Mouse (Mus musculus) midbrain, embryonic 13.5 days (tissue): ENCODE results near the gene Gm10065. TPM values are rescaled to one million over a fixed set of nuclear protein-coding genes. Genes with fewer than 3 reads are reported as not detected.
A peak's percentile ranks its signal among the peaks of the same experiment; 100 is the strongest.
"Not testable (repeated sequence)": the region's sequence is repeated elsewhere in the genome, so short reads cannot be mapped to it uniquely, and the experiment has no call there.

ENCODE experiments used
- ATAC-seq: fragments of 200-750 bp; cut with Nextera tagmentation; 2 replicates; pipeline ENCODE4 v1.8.0; 2017; ENCODE audit warnings: mild to moderate bottlenecking, moderate TSS enrichment, moderate library complexity
- H3K27ac ChIP-seq: fragments of 300-500 bp; sonication (generic); 2 replicates; pipeline ENCODE4 v1.5.1; 2015; ENCODE audit warnings: inconsistent platforms, mild to moderate bottlenecking, moderate library complexity
- H3K27me3 ChIP-seq: fragments of 300-500 bp; sonication (generic); 2 replicates; pipeline ENCODE4 v1.6.1; 2015; ENCODE audit warnings: mild to moderate bottlenecking, inconsistent platforms
- H3K36me3 ChIP-seq: fragments of 300-500 bp; sonication (generic); 2 replicates; pipeline ENCODE4 v1.6.1; 2015; ENCODE audit warnings: mild to moderate bottlenecking, inconsistent platforms
- H3K4me1 ChIP-seq: fragments of 300-500 bp; sonication (generic); replicated peaks from 2 replicates; pipeline ENCODE4 v1.6.1; 2015; ENCODE audit warnings: inconsistent platforms
- H3K4me2 ChIP-seq: fragments of 300-500 bp; sonication (generic); replicated peaks from 2 replicates; pipeline ENCODE4 v1.6.1; 2015; ENCODE audit warnings: moderate library complexity, mild to moderate bottlenecking, inconsistent platforms
- H3K4me3 ChIP-seq: fragments of 300-500 bp; sonication (generic); replicated peaks from 2 replicates; pipeline ENCODE4 v1.5.1; 2015; ENCODE audit warnings: mild to moderate bottlenecking, inconsistent platforms
- H3K9ac ChIP-seq: fragments of 300-500 bp; sonication (generic); replicated peaks from 2 replicates; pipeline ENCODE4 v1.6.1; 2015; ENCODE audit warnings: mild to moderate bottlenecking, inconsistent platforms
- H3K9me3 ChIP-seq: fragments of 300-500 bp; sonication (generic); 2 replicates; pipeline ENCODE4 v1.6.1; 2016; ENCODE audit warnings: mild to moderate bottlenecking, inconsistent platforms
- WGBS: fragments of 180-500 bp; shearing (Covaris S2); methylation state at CpG from one replicate; pipeline ENCODE4 v1.1.7; 2015; 5-methylcytosine and 5-hydroxymethylcytosine counted together
- polyA plus RNA-seq: library from polyadenylated mRNA; unstranded; fragments of >200 nt; fragmentation: Nextera tagmentation; extraction: Ambion mirVana; gene quantifications from 2 replicates; pipeline ENCODE4 v1.2.1, GENCODE M21; 2015

The Gm10065 gene
- polyA plus RNA-seq, 1 experiment from 2014 or later, result not detected

DNA sequence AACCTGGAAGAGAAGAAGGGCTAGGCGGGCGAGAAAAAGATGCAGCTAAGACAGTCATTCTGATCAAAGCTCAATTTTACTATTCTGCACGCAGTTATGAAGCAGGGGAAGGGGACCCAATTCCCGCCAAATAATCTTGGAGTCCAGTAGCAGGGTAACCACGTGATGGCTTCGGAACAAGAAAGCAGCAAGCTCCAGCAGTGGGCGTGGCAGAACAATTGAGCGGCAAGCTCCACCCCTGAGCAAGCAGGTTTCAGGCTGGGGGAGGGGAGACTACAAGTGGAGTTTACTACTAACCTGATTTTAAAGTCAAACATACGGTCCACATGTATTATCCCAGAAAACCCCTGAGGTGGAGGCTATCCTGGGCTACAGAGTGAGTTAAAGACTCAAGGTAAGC is 16.7 kb downstream of the Gm10065 start:
- not testable (repeated sequence) for H3K27ac ChIP-seq, H3K9me3 ChIP-seq, H3K9ac ChIP-seq, H3K4me2 ChIP-seq, ATAC-seq, H3K4me3 ChIP-seq, H3K4me1 ChIP-seq, H3K36me3 ChIP-seq
- H3K27me3 ChIP-seq, result peaks cover 17% of the 10 kb centered on the region
- WGBS, result 58% methylated on average over 9 of the region's 9 CpGs

DNA sequence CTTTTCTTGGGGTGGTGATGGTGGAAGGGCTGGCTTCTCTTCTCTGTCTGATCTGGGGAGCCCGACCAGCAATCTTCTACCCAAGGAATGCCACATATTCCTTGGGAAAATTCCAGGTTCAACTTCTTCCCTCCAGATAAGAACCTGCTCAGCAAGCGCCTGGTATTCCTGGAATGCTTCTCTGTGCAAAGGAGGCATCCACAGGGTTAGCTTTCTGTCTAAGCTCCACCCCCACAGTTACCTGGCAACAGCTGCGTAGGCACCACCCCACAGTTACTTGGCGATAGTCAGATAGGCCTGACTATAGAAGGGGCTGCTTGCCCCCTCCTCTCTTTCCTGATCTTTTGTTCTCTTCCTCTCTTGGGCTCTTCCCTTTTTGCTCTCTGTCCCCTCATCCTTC is 22.9 kb downstream of the Gm10065 start:
- Histone ChIP-seq H3K9ac (no peak overlapping the region), H3K4me2 (no peak overlapping the region), H3K36me3 (no peaks in the 10 kb centered on the region), H3K4me1 (peaks cover 13% of the 10 kb centered on the region), H3K27ac (no peak overlapping the region), H3K9me3 (no peaks in the 10 kb centered on the region), H3K27me3 (peaks cover 36% of the 10 kb centered on the region), H3K4me3 (no peak overlapping the region)
- WGBS, result 11% methylated on average over 4 of the region's 4 CpGs
- ATAC-seq, result no peak

GRCm38 (mm10) chr13:21454133-21454532 is 25.1 kb downstream of the Gm10065 start:
- H3K27me3 ChIP-seq, result peaks cover 28% of the 10 kb centered on the region
- H3K27ac ChIP-seq, result no peak overlapping the region
- peak overlapping the region; percentile 68; the same call in 1 of the 2 replicates for H3K4me3 ChIP-seq
- no peak for ATAC-seq
- H3K9ac ChIP-seq, result no peak overlapping the region
- no peaks in the 10 kb centered on the region for H3K9me3 ChIP-seq
- no peak overlapping the region for H3K4me2 ChIP-seq
- WGBS, result 86% methylated on average over 3 of the region's 3 CpGs
- H3K36me3 ChIP-seq, result no peaks in the 10 kb centered on the region
- H3K4me1 ChIP-seq, result peaks cover 13% of the 10 kb centered on the region

DNA sequence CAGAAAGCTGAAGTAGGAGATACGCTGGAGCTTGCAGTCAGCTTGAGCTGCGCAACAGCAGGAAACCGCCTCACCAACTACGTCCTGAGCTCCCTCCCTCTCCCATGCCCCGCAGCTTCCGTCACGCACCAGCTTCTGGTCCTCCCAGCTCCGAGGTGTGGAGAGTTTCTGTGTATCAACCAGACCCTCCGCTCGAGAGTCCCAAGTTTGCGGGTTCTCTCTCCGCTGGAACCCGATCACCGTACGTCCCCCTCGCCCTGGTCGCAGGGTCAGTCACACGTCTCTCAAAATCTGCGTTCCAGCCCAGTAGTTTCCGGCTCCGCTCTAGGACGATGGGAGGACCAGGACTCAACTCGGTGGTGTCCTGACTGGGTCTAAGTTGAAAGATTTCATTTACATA is 25.8 kb downstream of the Gm10065 start, which contains the start of gene Zscan26:
TSS of gene Zscan26 (minus strand) at position 282 of the 400 bp plus-strand sequence.
- Histone ChIP-seq H3K36me3 (peaks cover 2% of the 10 kb centered on the region; the same call in 1 of the 2 replicates), H3K27me3 (peaks cover 24% of the 10 kb centered on the region), H3K4me2 (peak within 1 kb of the TSS; percentile 79), H3K27ac (peak within 1 kb of the TSS; percentile 63; the same call in 1 of the 2 replicates), H3K9ac (peak within 1 kb of the TSS; percentile 78), H3K4me3 (peak within 1 kb of the TSS; percentile 68), H3K9me3 (no peaks in the 10 kb centered on the region), H3K4me1 (peaks cover 13% of the 10 kb centered on the region)
- WGBS, result 0% methylated on average over 23 of the region's 23 CpGs
- ATAC-seq, result peak; percentile 93

DNA sequence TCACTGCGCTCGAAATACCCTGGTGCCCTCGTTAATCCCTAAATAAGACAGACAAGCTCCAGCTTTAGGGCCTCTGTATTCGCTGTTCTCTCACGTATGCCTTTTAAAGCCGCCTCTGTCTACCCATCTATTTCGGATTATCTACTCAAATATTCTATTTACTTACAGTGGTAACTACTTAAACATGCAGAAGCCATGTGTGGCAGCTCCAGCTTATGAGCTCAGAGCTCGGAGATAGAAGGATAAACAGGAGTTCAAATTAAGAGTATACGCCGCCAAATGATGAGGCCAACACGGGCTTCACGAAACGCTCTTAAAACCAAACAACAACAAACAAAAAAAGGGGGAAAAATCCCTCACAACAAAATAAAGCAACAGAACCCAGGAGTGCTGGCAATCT is 26.2 kb downstream of the Gm10065 start:
- H3K9me3 ChIP-seq, result no peaks in the 10 kb centered on the region
- peak overlapping the region; percentile 63; the same call in 1 of the 2 replicates for H3K27ac ChIP-seq
- peak overlapping the region; percentile 68 for H3K4me3 ChIP-seq
- peaks cover 13% of the 10 kb centered on the region for H3K4me1 ChIP-seq
- H3K4me2 ChIP-seq, result peak overlapping the region; percentile 79
- H3K27me3 ChIP-seq, result peaks cover 23% of the 10 kb centered on the region
- under 1% methylated on average over 13 of the region's 13 CpGs for WGBS
- 0 out of 2 replicates have a peak, but pooled peaks have one; percentile 1 for ATAC-seq
- peaks cover 6% of the 10 kb centered on the region for H3K36me3 ChIP-seq
- H3K9ac ChIP-seq, result peak overlapping the region; percentile 78

- no peak overlapping the region for H3K4me3 ChIP-seq
- H3K9me3 ChIP-seq, result no peaks in the 10 kb centered on the region
- peaks cover 49% of the 10 kb centered on the region for H3K36me3 ChIP-seq
- H3K4me2 ChIP-seq, result no peak overlapping the region
- 83% methylated on average over 16 of the region's 16 CpGs for WGBS
- no peak overlapping the region for H3K27ac ChIP-seq
- H3K4me1 ChIP-seq, result peaks cover 13% of the 10 kb centered on the region
- no peak overlapping the region for H3K9ac ChIP-seq
- no peak for ATAC-seq
- no peaks in the 10 kb centered on the region for H3K27me3 ChIP-seq
Observed at GRCm38 (mm10) chr13:21447856-21448614, 31.2 kb downstream of the Gm10065 start.

DNA sequence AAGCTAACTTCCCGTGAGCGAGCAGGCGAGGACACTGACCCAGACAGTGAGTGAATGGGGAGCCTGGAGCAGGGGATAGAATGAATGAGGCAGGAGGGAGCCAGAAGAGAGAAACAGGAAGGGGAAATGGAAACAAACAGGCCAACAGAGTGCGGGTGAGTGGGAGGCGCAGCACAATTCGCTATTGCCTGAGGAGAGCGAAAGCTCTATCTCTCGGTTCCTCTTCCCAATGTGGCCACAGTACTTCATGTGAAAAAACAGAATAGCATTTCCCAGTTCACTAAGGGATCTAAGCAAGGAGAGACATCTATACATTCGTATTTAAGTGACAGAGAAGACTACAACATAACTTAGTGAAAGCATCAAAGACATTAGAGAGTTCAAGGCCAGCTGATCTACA is 32.4 kb downstream of the Gm10065 start:
- Histone ChIP-seq H3K36me3 (peaks cover 49% of the 10 kb centered on the region), H3K9me3 (no peaks in the 10 kb centered on the region), H3K4me1 (peaks cover 2% of the 10 kb centered on the region; the same call in 1 of the 2 replicates), H3K27ac (no peak overlapping the region), H3K27me3 (no peaks in the 10 kb centered on the region), H3K4me3 (no peak overlapping the region), H3K4me2 (no peak overlapping the region), H3K9ac (no peak overlapping the region)
- no peak for ATAC-seq
- 94% methylated on average over 9 of the region's 9 CpGs for WGBS

DNA sequence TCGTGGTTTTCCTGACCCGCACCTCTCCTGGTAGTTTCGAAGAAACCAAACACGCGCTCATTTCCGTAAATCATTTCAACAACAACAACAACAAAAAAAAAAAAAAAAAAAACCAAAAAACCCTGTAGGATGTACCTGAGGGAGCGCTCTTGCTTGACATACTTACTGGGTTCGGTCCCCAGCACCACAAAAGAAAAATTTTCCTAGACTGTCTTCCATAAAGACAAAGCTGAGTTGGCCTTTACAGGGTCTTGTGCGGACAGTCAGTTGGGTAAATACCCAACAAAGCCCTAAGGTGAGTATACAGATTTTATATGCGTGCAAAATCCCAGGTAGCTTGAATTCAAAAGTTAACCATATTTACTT is 38.1 kb downstream of the Gm10065 start:
- 15% methylated on average over 10 of the region's 10 CpGs for WGBS
- ATAC-seq, result peak; percentile 59
- Histone ChIP-seq H3K4me3 (peak overlapping the region; percentile 61), H3K36me3 (peaks cover 26% of the 10 kb centered on the region), H3K4me1 (peaks cover 18% of the 10 kb centered on the region), H3K9ac (peak overlapping the region; percentile 81), H3K27me3 (no peaks in the 10 kb centered on the region), H3K9me3 (no peaks in the 10 kb centered on the region), H3K27ac (peak overlapping the region; percentile 81), H3K4me2 (peak overlapping the region; percentile 82)

DNA sequence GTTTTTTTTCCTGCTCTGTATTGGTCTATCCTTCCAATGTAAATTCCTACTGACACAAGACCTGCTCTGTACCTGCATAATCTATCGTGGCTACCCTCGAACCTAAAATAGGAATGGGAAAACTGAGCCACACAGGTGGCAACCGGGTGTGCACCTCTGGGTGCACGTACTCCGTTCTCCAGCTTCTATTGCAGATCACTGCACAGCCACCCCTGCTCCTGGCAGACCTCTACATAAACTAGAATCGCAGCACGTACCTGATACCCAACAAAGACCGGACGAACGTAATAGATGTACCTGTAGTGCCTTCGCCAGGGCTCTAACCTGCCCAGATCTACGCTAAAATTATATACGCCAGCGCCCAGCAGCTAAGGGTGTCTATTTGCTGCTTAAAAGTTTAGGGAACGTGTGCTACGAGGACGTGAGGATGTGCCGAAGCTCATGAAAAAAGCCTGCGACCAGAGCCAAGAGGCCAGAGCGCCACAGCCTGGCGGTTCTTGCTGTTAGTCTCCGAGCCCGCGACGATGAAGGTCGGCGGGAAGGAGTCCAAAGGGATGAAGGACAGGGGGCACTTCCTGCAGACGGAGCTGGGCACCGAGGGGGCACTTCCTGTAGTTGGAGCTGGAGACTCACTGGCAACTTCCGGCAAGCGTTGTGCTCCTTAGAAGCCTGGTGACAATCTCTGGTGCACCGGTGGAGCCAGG is 38.6 kb downstream of the Gm10065 start, which contains the start of gene Pgbd1:
TSS of gene Pgbd1 (minus strand) at position 556 of the 704 bp plus-strand sequence.
- peak within 1 kb of the TSS; percentile 61 for H3K4me3 ChIP-seq
- H3K4me1 ChIP-seq, result peaks cover 18% of the 10 kb centered on the region
- H3K27me3 ChIP-seq, result no peaks in the 10 kb centered on the region
- WGBS, result 1% methylated on average over 32 of the region's 32 CpGs
- peak within 1 kb of the TSS; percentile 82 for H3K4me2 ChIP-seq
- peak within 1 kb of the TSS; percentile 81 for H3K9ac ChIP-seq
- no peaks in the 10 kb centered on the region for H3K9me3 ChIP-seq
- peaks cover 22% of the 10 kb centered on the region for H3K36me3 ChIP-seq
- peak within 1 kb of the TSS; percentile 81 for H3K27ac ChIP-seq
- ATAC-seq, result peak; percentile 98

DNA sequence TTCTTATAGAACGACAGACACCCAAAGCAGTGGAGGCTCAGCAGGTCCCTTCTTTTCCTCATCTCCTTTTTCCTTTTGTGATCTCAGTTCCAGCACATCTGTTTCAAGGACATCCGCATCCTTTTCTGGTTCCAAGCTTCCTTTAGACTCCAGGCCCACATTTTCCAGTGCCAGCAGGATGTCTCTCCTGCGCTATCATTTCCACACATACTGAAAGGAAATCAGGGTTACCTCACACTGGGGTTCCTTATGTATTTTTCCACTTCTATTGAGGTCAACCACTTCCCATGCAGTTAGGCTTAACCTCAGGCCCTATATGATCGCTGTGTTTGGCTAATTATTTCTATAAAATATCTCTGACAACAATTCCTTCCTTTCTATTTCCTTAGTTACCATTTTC is 43.8 kb downstream of the Gm10065 start:
- Histone ChIP-seq H3K27ac (no peak overlapping the region), H3K27me3 (no peaks in the 10 kb centered on the region), H3K9ac (no peak overlapping the region), H3K4me3 (no peak overlapping the region), H3K4me2 (no peak overlapping the region), H3K9me3 (no peaks in the 10 kb centered on the region), H3K36me3 (no peaks in the 10 kb centered on the region; the same call in 1 of the 2 replicates), H3K4me1 (peaks cover 8% of the 10 kb centered on the region)
- 88% methylated on average over 4 of the region's 4 CpGs for WGBS
- no peak for ATAC-seq
